Comparison of ENCODE assay signal across 8 mouse cellular contexts in genomic region chrX:160598562-160599458, GRCm38 (mm10).
DNase-seq lines count a peak whose midpoint lies in the region; ATAC-seq and TF ChIP-seq lines count a peak whose summit lies in the region.

No protein-coding gene starts in this region.

- H3K27ac ChIP-seq in heart, embryonic 11.5 days (ENCODE audit: low read depth, low read length), result peak overlapping the region; percentile 46; the same call in 1 of the 2 replicates
- no peak overlapping the region for H3K27ac ChIP-seq in midbrain, postnatal 0 days (ENCODE audit: low read depth, low read length)

- ATAC-seq in heart, embryonic 11.5 days (replicated peaks; ENCODE audit: insufficient number of reproducible peaks, low FRiP score, low TSS enrichment), result peak; percentile 73
- peak; percentile 38; the same call in 1 of the 2 replicates for ATAC-seq in midbrain, postnatal 0 days (ENCODE audit: low FRiP score)

- no peaks in the 10 kb centered on the region for H3K9me3 ChIP-seq in heart, embryonic 11.5 days (replicated peaks; ENCODE audit: control insufficient read depth, low read length)
- no peaks in the 10 kb centered on the region for H3K9me3 ChIP-seq in midbrain, postnatal 0 days (ENCODE audit: low read length)

- 0 out of 2 replicates have a peak overlapping the region, but pooled peaks have one; percentile 28 for H3K9ac ChIP-seq in heart, embryonic 11.5 days (ENCODE audit: low read depth, low read length)
- no peak overlapping the region for H3K9ac ChIP-seq in midbrain, postnatal 0 days (replicated peaks; ENCODE audit: low read length, poor library complexity, severe bottlenecking)

- 43% methylated on average over 3 of the region's 3 CpGs for WGBS in heart, embryonic 11.5 days (ENCODE audit: insufficient replicate concordance)
- 50% methylated on average over 3 of the region's 3 CpGs for WGBS in midbrain, postnatal 0 days

- H3K4me3 ChIP-seq in heart, embryonic 11.5 days (ENCODE audit: low read depth, low read length), result no peak overlapping the region
- H3K4me3 ChIP-seq in midbrain, postnatal 0 days (ENCODE audit: low read depth, low read length), result no peak overlapping the region

- H3K36me3 ChIP-seq in heart, embryonic 11.5 days (ENCODE audit: control insufficient read depth, insufficient read depth, low read length), result no peaks in the 10 kb centered on the region
- H3K36me3 ChIP-seq in midbrain, postnatal 0 days (ENCODE audit: insufficient read depth, low read length), result no peaks in the 10 kb centered on the region

- DNase-seq in cerebellum, postnatal 10 days, result peak; percentile 36 to 66
- no peak for DNase-seq in cerebellum, adult 9-11 months
- DNase-seq in adipocyte (ENCODE audit: low spot score), result peak; percentile 70
- peak; percentile 44 for DNase-seq in kidney, postnatal 14 days
- DNase-seq in midbrain, postnatal 0 days (ENCODE audit: low spot score), result peak; percentile 29
- no peak for DNase-seq in layer of hippocampus, adult 8-10 months (ENCODE audit: low spot score in 2 of 2)
- DNase-seq in natural killer cell, adult 2 months (ENCODE audit: low spot score in 2 of 2), result no peak

- H3K4me1 ChIP-seq in heart, embryonic 11.5 days (ENCODE audit: control insufficient read depth, insufficient read depth, low read length), result peaks cover 7% of the 10 kb centered on the region; the same call in 1 of the 2 replicates
- H3K4me1 ChIP-seq in midbrain, postnatal 0 days (ENCODE audit: insufficient read depth, low read length), result no peaks in the 10 kb centered on the region

- H3K27me3 ChIP-seq in heart, embryonic 11.5 days (ENCODE audit: control insufficient read depth, insufficient read depth, low read length), result no peaks in the 10 kb centered on the region; the same call in 1 of the 2 replicates
- H3K27me3 ChIP-seq in midbrain, postnatal 0 days (ENCODE audit: insufficient read depth, low read length), result peaks cover 6% of the 10 kb centered on the region; the same call in 1 of the 2 replicates

- H3K4me2 ChIP-seq in heart, embryonic 11.5 days, result no peak overlapping the region
- H3K4me2 ChIP-seq in midbrain, postnatal 0 days (ENCODE audit: low read depth, low read length, poor library complexity, severe bottlenecking), result no peak overlapping the region

- no peak for TF ChIP-seq CTCF in midbrain, postnatal 0 days (IDR thresholded peaks at IDR 0.05)

Comparison
In these comparisons a context has a peak if more than half of its experiments do, and no peak if none do; other contexts are left out.
1. DNase-seq: peak in cerebellum, postnatal 10 days (2 of 2), adipocyte (single experiment), kidney, postnatal 14 days (single experiment) and midbrain, postnatal 0 days (single experiment); none in cerebellum, adult 9-11 months (single experiment), layer of hippocampus, adult 8-10 months (0 of 2) and natural killer cell, adult 2 months (0 of 2).